8 mouse cellular contexts compared by ENCODE assay signal in the genomic region with DNA sequence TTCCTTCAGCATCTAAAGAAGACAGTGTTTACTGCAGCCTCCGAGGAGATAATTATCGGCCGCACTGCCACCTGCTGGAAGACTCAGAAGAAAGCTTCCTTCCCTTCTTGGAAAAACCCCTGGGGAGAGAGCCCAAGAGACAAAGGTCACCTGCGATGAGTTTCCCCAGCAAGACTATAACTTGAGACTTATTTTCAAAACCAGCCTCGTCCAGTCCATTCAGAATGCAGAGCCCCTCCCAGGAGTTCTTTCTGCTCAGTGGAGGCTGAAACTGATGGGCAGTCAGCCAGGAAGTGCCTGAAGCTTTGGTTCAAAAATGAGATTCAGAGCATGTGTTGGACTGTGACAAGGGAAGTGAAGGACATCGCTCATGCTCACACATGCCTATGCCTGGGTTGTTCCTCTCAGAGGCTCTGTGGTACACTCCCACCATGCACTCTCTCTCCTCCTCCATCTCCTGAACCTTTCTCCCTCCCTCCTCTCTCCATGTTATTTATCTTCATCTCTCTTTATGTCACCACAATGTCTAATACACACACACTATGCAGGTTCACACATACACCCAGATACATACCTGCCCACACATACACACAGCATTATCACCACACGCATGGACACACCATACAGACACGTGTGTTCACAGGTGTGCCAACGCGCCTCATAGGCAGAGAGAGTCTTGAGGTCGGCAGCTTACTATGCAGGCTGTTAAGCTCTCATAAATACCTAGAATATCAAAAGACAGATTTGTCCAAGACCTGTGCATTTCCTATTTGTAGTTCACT.
DNase-seq lines count a peak whose midpoint lies in the region; ATAC-seq and TF ChIP-seq lines count a peak whose summit lies in the region.

No protein-coding gene starts in this region.

- no peak overlapping the region for H3K27ac ChIP-seq in MEL (ENCODE audit: control insufficient read depth, low read depth, low read length)
- peak overlapping the region; percentile 41; the same call in 1 of the 2 replicates for H3K27ac ChIP-seq in forebrain, postnatal 0 days (ENCODE audit: low read depth, low read length)
- H3K27ac ChIP-seq in hindbrain, embryonic 11.5 days (ENCODE audit: low read depth, low read length), result no peak overlapping the region
- H3K27ac ChIP-seq in layer of hippocampus, adult 2 months, result no peak overlapping the region; the same call in 1 of the 2 replicates

- no peaks in the 10 kb centered on the region for H3K27me3 ChIP-seq in MEL (ENCODE audit: control insufficient read depth in 1 of 2, insufficient read depth in 2 of 2, low read length in 2 of 2)
- H3K27me3 ChIP-seq in forebrain, postnatal 0 days (ENCODE audit: insufficient read depth, low read length), result no peaks in the 10 kb centered on the region
- H3K27me3 ChIP-seq in hindbrain, embryonic 11.5 days (ENCODE audit: control insufficient read depth, insufficient read depth, low read length), result no peaks in the 10 kb centered on the region
- H3K27me3 ChIP-seq in splenic B cell, adult 2 months (ENCODE audit: control insufficient read depth, insufficient read depth, low read length, poor library complexity, severe bottlenecking), result no peaks in the 10 kb centered on the region

- TF ChIP-seq POLR2A in MEL (IDR thresholded peaks at IDR 0.05; ENCODE audit: control insufficient read depth in 1 of 2, insufficient read depth in 1 of 2, low read depth in 1 of 2, low read length in 2 of 2, poor library complexity in 1 of 2), result no peak

- no peak overlapping the region for H3K9ac ChIP-seq in MEL (ENCODE audit: control insufficient read depth, low read depth, low read length, poor library complexity, severe bottlenecking)
- no peak overlapping the region for H3K9ac ChIP-seq in forebrain, postnatal 0 days
- no peak overlapping the region for H3K9ac ChIP-seq in hindbrain, embryonic 11.5 days (ENCODE audit: low read depth, low read length)

- ATAC-seq in forebrain, postnatal 0 days, result peak; percentile 16
- no peak for ATAC-seq in hindbrain, embryonic 11.5 days (ENCODE audit: low FRiP score)
- no peak for ATAC-seq in monocyte, adult 5-6 weeks (replicated peaks; ENCODE audit: insufficient number of reproducible peaks, low FRiP score, low TSS enrichment, poor library complexity, severe bottlenecking)

- 51% methylated on average over 11 of the region's 11 CpGs for WGBS in forebrain, postnatal 0 days
- WGBS in hindbrain, embryonic 11.5 days, result 68% methylated on average over 11 of the region's 11 CpGs

- no peaks in the 10 kb centered on the region for H3K4me1 ChIP-seq in MEL (ENCODE audit: control insufficient read depth in 1 of 2, insufficient read depth in 2 of 2, low read length in 2 of 2)
- peaks cover 29% of the 10 kb centered on the region for H3K4me1 ChIP-seq in forebrain, postnatal 0 days (ENCODE audit: insufficient read depth)
- H3K4me1 ChIP-seq in hindbrain, embryonic 11.5 days (replicated peaks; ENCODE audit: control insufficient read depth, insufficient read depth, low read length), result no peaks in the 10 kb centered on the region

- no peak; the same call in 1 of the 2 replicates for TF ChIP-seq RAD21 in MEL (IDR thresholded peaks at IDR 0.05; ENCODE audit: low read depth, low read length)

- TF ChIP-seq EP300 in MEL (IDR thresholded peaks at IDR 0.05; ENCODE audit: low read depth in 1 of 2, low read length in 2 of 2), result no peak

- peak in 2 of 3 experiments; percentile 33 to 36; a peak in 4 of 6 replicates for TF ChIP-seq CTCF in MEL (IDR thresholded peaks at IDR 0.05 in 2 of 3, conservative IDR thresholded peaks at IDR 0.05 in 1 of 3; ENCODE audit: control insufficient read depth in 1 of 3, insufficient read depth in 1 of 3, low read depth in 2 of 3, low read length in 3 of 3, poor library complexity in 1 of 3, severe bottlenecking in 1 of 3)
- peak; percentile 69 for TF ChIP-seq CTCF in forebrain, postnatal 0 days (IDR thresholded peaks at IDR 0.05; ENCODE audit: low read depth)
- peak; percentile 81 for TF ChIP-seq CTCF in layer of hippocampus, adult 2 months (conservative IDR thresholded peaks at IDR 0.05)

- no peak overlapping the region for H3K4me3 ChIP-seq in MEL (ENCODE audit: control insufficient read depth in 1 of 2, insufficient read depth in 1 of 2, low read depth in 2 of 2, low read length in 2 of 2)
- H3K4me3 ChIP-seq in forebrain, postnatal 0 days (ENCODE audit: low read depth, low read length), result no peak overlapping the region
- no peak overlapping the region for H3K4me3 ChIP-seq in hindbrain, embryonic 11.5 days (ENCODE audit: low read depth, low read length)
- no peak overlapping the region for H3K4me3 ChIP-seq in layer of hippocampus, adult 2 months

- DNase-seq in MEL (ENCODE audit: low read depth, low spot score), result peak; percentile 16
- DNase-seq in adrenal gland, postnatal 36 days, result peak; percentile 58 to 72
- DNase-seq in forebrain, postnatal 0 days, result peak; percentile 73
- DNase-seq in hindbrain, embryonic 11.5 days (ENCODE audit: low spot score), result peak; percentile 54
- peak; percentile 43 to 58 for DNase-seq in layer of hippocampus, adult 2 months (ENCODE audit: low spot score in 2 of 2)
- peak; percentile 25 for DNase-seq in mesoderm, embryonic 11.5 days (ENCODE audit: low read depth, low spot score)
- DNase-seq in splenic B cell, adult 2 months (ENCODE audit: low read depth, low spot score), result peak; percentile 19

- no peaks in the 10 kb centered on the region for H3K36me3 ChIP-seq in MEL (ENCODE audit: control insufficient read depth in 1 of 2, insufficient read depth in 2 of 2, low read length in 2 of 2)
- H3K36me3 ChIP-seq in forebrain, postnatal 0 days (ENCODE audit: insufficient read depth), result no peaks in the 10 kb centered on the region
- H3K36me3 ChIP-seq in hindbrain, embryonic 11.5 days (ENCODE audit: control insufficient read depth, insufficient read depth, low read length), result no peaks in the 10 kb centered on the region
- no peaks in the 10 kb centered on the region for H3K36me3 ChIP-seq in splenic B cell, adult 2 months (ENCODE audit: control insufficient read depth, insufficient read depth, low read length, poor library complexity, severe bottlenecking)

- H3K9me3 ChIP-seq in MEL (replicated peaks; ENCODE audit: insufficient read depth, low read length), result no peaks in the 10 kb centered on the region
- H3K9me3 ChIP-seq in forebrain, postnatal 0 days (ENCODE audit: low read length), result no peaks in the 10 kb centered on the region
- no peaks in the 10 kb centered on the region for H3K9me3 ChIP-seq in hindbrain, embryonic 11.5 days (ENCODE audit: control insufficient read depth, low read length)

- no peak overlapping the region; the same call in 1 of the 2 replicates for H3K4me2 ChIP-seq in forebrain, postnatal 0 days (ENCODE audit: low read depth)
- no peak overlapping the region for H3K4me2 ChIP-seq in hindbrain, embryonic 11.5 days (replicated peaks; ENCODE audit: low read depth, low read length)

- no peaks in the 10 kb centered on the region for H3K79me2 ChIP-seq in MEL (ENCODE audit: control insufficient read depth, insufficient read depth, low read length, poor library complexity)

TF ChIP-seq in MEL, 35 proteins besides CTCF, POLR2A, EP300 and RAD21:
- no peak for TF ChIP-seq ZMIZ1 (IDR thresholded peaks at IDR 0.05; ENCODE audit: low read depth, low read length)
- no peak for TF ChIP-seq UBTF (IDR thresholded peaks at IDR 0.05; ENCODE audit: borderline replicate concordance, insufficient read depth, low read depth, low read length)
- TF ChIP-seq BHLHE40 (IDR thresholded peaks at IDR 0.05; ENCODE audit: borderline replicate concordance, low read depth, low read length), result no peak
- TF ChIP-seq MAFK (IDR thresholded peaks at IDR 0.05; ENCODE audit: borderline replicate concordance, low read depth, low read length), result no peak
- TF ChIP-seq SMC3 (IDR thresholded peaks at IDR 0.05; ENCODE audit: low read depth, low read length), result peak; percentile 44

Comparison
In these comparisons a context has a peak if more than half of its experiments do, and no peak if none do; other contexts are left out.
1. DNase-seq: peak in every context shown above with its lines; median percentile 73 in forebrain, postnatal 0 days; 65 in adrenal gland, postnatal 36 days; 54 in hindbrain, embryonic 11.5 days; 50 in layer of hippocampus, adult 2 months; 25 in mesoderm, embryonic 11.5 days; 19 in splenic B cell, adult 2 months; 16 in MEL.